Mouse (Mus musculus) adrenal gland (tissue): Measurements from ENCODE around the gene Ano1.

Experiments
- intact Hi-C: fragments of 180-260 bp; cut with DNase I; formaldehyde crosslinking; loops from one replicate; pipeline ENCODE4 v1.15.1; 2025
- long read RNA-seq, 2 experiments: library from polyadenylated mRNA; unstranded; transcript quantifications; one replicate each; pipeline ENCODE4 v2.0.0; 2020; ENCODE audit warnings: borderline replicate concordance in 1 of 2; ENCODE audit not compliant: insufficient replicate concordance in 1 of 2

Ano1 gene
- long read RNA-seq, experiment 1, partial matches to known transcripts: 3 of 3 reads
- long read RNA-seq, experiment 1, other reads (novel, unspliced or antisense): 0 of 3 reads
- long read RNA-seq, experiment 2, partial matches to known transcripts: 1 of 4 reads
- long read RNA-seq, experiment 2, other reads (novel, unspliced or antisense): 3 of 4 reads

GRCm38 (mm10) chr7:144751833-144752232 is at the start of gene Ano1:
Gene Ano1, minus strand, starts transcription at chr7:144751974.
- intact Hi-C loops: no loop called here

DNA sequence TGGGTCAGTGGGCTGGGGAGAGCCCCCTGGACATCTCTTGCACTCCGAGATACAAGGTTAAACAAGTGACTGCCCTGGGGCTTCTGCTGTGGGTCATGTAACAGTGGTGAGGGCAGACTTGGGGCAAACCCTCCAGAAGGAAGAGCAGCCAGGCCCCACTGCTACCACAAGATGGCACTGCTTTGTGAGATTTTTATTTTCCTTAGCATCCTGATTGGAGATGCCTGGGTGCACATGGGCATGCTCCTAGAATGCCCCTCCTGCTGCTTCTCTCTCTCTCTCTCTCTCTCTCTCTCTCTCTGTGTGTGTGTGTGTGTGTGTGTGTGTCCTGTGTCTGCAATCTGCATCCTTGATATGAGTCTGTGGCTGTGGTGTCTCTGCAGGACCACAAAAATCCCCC is 46.7 kb upstream of the Ano1 start:
- intact Hi-C loops: loop anchor here (2.0 kb wide), 1 partner anchor 96 kb away; no protein-coding TSS in a partner anchor

DNA sequence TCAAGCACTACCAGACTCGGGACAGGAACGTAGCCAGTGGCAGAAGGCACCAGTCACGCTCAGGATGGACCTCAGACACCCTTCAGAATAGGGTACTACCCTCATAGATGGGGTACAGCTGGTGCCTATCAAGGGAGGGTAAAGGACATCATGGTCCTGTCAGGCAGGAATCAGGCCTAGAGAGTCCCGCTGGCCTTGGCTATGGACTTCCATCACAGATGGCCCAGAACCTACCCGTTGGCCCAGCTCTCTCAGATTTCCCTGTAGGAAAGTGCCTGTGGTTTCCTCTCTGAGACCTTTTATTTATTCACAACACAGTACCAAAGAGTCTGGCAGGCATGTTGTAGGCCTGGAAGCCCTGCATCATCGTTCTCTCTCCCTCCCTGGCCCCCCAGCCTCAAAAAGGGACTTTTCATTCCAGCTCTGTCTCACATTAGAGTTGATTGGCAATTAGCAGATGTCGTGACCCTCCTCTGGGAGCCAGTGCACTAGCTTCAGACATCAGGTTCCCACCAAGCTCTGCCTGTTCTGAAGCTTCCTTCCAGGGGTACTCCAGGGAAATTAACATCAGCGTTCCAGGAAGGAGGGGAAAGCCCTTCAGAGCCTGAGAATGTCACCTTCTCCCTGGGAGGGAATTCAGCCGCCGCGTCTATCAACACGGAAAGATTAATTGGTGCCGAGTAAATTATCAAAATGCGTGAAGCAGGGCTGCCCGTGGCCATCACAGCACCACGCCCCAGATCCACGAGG is 45.4 kb upstream of the Ano1 start:
- intact Hi-C loops: no loop called here

GRCm38 (mm10) chr7:144795976-144796474 is 44.3 kb upstream of the Ano1 start:
- intact Hi-C loops: no loop called here

DNA sequence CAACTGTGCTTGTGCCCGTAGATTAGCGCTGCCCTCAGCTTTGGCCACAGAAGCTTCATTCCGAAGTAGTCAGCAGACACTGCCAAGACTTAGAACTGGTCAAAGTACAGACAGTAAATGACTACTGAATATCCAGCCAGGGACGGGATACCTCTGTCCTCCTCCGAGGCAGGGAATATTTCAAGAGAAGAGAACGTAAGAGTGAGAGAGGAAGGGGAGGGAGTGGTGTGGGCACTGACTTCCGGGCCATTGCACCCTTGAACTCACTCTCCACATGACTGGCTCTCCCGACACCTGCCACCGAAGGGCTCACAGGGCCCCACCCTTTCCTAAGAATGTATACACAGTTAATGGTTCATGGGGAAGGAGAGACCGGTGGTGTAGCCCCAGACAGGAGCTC is 41.5 kb upstream of the Ano1 start:
- intact Hi-C loops: no loop called here

GRCm38 (mm10) chr7:144791426-144791825 is 39.7 kb upstream of the Ano1 start:
- intact Hi-C loops: no loop called here

DNA sequence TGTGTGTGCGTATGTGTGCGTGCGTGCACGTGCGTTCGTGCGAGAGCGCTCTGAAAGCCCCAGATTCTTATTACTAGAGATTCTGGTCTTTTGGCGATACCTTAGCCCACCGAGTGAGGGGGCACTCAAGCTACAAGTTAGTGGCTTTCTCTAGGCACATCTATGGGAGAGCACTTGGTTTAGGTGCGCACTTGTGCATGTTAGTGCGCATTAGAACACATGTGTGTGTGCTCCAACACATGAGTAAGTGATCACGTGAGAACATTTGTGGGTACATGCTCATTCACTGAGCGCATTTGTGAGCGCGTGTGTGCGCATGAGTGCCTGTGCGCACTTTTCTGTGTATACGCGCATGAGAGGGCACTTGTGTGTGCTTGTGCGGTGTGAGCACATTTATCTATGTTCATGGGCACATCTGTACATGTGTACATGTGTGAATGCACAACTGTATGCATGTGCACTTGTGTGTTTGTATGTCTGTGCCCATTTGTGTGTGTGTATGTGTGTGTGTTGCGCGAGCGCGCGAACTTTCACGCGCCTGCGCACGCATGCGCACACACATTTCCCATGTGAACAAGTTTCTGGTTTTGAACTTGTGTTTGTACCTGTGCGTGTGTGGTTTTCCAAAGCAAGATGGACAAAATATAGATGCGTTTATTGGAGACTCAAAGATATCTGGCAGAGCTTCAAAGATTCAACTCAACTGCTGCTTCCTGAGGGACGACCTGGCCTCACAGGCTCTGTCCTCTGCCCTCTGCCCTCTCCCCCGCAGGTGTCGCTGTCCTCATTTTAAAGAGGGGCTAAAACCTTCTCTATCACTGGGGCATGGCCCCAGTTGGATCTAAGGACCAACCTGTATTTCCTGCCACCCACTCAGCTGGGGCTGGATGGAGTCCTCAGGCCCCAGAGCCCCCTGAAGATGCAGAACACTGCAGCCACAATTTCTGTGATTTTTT is 38.1 kb upstream of the Ano1 start:
- intact Hi-C loops: no loop called here

DNA sequence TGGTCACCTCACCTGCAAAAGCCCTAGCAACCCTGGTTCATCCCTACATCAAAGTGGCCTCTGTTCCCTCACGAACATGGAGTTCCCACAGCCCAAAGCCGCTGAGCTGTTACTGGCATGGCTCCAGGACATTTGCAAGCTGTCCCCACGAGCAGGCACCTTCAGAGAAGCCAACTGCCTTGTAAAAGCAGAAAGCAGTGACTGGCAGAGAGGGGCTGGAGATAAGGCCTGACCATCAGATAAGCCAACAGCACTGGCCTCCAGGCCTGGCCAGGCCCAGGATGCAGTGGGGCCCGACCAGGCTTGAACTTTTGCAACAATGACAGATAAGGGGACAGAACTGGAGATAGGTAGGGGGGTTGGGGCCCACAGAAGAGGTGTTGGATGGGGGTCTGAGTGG is 36.9 kb upstream of the Ano1 start:
- intact Hi-C loops: no loop called here

DNA sequence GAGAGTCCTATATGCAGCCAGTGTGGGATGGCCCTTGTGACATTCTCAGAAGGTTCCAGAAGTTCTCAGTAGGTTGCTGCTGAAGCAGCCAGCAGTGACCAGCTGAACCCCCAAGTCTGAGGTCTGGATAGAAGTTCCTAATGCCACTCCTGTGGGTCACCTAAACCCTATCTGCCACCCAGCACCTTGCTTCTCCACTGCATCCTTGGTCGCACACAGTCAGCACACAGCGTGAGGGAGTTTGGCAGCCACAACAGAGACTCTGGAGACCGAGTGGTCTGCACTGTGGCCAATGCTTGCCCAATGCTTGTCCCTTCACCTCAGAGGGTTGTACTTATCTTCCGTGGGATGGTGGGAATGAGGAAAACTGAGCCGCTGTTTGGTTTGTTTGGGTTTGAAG is 35.7 kb upstream of the Ano1 start:
- intact Hi-C loops: no loop called here

- intact Hi-C loops: no loop called here
Measured at GRCm38 (mm10) chr7:144786571-144786970, 34.8 kb upstream of the Ano1 start.

GRCm38 (mm10) chr7:144784176-144784575 is 32.4 kb upstream of the Ano1 start:
- intact Hi-C loops: no loop called here

DNA sequence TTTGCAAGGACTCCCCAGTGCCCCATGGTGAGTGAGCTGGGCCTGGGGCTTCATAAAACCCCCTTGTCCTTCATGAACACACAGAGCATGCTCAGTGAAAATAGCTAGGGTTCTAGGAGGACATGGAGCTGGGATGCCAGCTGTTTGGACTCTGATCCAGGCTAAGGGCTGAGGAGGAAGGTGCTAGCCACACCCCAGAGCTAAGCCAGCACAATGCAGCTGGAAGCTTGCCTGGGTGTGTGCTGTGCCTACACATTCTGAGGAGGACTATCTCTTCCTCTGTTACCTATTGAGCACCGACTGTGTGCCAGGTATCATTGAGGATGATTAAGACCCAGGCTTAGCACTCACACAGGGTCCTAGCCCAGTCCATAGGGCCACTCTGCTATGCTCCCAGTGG is 30.6 kb upstream of the Ano1 start:
- intact Hi-C loops: no loop called here

- intact Hi-C loops: no loop called here
Measured at GRCm38 (mm10) chr7:144781337-144781736, 29.6 kb upstream of the Ano1 start.

DNA sequence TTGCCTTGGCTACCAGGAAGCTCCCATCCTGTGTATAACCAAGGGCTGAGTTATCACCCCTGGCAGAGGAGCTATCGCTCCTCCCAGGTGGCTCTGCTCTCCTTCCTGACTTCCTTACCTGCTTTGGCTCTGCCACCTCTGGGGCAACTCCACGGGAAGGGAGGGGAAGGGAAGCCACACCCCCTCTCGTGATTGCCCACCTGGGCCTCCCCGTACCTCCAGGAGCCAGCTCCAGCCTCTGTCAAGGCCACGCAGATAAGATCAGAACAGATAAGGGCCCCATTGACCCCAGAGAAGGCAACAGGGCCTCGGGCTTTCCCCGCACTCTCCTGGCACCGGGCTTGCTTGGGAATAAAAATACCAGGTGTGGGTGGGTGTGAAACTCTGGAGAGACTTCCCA is 28.4 kb upstream of the Ano1 start:
- intact Hi-C loops: no loop called here

- intact Hi-C loops: no loop called here
Measured at GRCm38 (mm10) chr7:144779691-144780090, 27.9 kb upstream of the Ano1 start.

GRCm38 (mm10) chr7:144777805-144778204 is 26.0 kb upstream of the Ano1 start:
- intact Hi-C loops: no loop called here

DNA sequence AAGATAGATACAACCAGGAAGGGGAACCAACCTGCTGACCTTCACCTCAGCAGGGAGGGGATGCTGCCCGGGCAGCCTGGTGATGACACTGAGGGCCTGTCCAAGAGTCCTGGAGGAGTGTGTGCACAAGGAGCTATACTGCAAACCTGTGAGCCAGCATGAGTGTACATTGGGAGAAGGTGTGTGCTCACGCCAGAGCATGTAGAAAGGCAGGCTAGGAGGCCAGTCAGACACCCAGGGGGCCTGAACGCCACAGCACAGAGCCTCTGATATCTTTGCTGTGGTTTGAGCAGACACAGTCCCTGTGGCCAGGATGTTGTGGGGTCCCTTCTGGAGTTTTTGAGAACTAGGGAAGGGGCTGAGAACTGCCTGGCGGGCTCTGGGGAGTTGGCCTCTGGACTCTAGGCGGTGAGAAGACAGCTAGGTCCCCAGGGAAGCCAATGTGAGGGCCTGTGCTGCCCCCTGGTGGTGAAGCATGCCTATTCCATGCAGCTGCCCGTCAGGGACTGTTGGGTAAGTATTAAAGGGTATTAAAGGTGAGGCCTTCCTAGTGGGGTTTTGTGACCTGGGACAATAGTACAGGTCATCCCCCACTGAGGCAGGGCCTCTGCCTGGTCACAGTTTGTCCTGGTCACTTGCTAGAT is 24.2 kb upstream of the Ano1 start:
- intact Hi-C loops: loop anchor here (1.0 kb wide), 1 partner anchor 189 kb away; no protein-coding TSS in a partner anchor

- intact Hi-C loops: no loop called here
Measured at GRCm38 (mm10) chr7:144775214-144775613, 23.4 kb upstream of the Ano1 start.

GRCm38 (mm10) chr7:144774283-144774682 is 22.5 kb upstream of the Ano1 start:
- intact Hi-C loops: no loop called here

DNA sequence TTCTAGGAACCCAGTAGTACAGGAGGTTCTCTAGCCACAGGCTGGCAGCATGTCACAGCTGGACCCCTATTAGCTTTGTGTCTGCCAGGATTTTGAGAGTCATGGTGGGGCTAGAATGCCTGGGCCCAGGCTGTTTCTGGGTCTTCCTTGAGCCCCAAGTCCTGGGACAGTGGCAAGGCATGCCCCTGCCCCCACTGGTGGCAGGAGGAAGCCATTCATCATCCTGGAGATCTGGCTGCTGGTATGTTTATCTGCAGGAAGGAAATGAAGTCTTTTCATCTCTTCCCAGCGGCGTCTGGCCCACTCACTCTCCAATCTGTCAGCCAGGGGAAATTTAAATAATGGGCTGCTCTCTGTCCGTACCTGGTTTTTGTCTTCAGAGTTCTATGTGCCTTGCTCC is 18.3 kb upstream of the Ano1 start:
- intact Hi-C loops: no loop called here

DNA sequence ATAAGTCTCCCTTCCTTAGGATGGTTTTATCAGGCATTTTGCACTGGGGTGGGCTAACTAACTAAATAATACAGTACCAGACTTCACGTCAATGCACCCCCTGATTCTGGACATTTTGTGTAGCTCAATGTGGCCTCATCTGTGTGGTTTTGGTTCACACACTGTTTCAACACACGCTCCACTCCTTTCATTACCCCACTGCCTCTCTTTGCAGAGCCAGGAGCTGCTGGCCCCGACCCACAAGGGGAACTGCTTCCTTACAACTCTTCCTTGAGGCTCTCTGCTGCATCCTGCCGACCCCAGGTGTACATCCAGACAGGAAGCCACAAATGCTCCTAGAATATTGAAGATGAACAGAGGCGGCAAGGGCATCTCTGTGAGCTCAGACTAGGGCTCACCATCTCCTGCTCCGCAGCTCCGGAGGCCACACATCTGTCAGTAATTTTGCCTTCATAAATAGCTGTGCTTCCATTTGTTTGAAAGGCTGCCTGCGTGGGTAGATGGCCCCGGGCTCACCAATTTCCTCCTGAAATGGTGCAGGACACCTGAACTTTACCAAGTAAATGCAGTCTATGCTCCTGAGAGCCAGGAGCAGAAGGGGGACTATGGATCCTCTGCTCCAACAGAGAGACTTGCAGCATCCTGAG is 17.8 kb upstream of the Ano1 start:
- intact Hi-C loops: no loop called here
